Mouse (Mus musculus) bone marrow, adult 2 months (tissue): ENCODE results near the gene 1700086D15Rik.

ENCODE experiments used
- CTCF ChIP-seq: fragments of 200-500 bp; IDR thresholded peaks from 2 replicates; pipeline ENCODE4 v1.5.1; 2011; ENCODE audit warnings: low read length, control low read depth; ENCODE audit not compliant: control insufficient read depth, insufficient read depth
- POLR2A ChIP-seq: fragments of 200-500 bp; IDR thresholded peaks from 2 replicates; pipeline ENCODE4 v1.6.1; 2011; ENCODE audit warnings: low read depth, mild to moderate bottlenecking, control low read depth, low read length, borderline replicate concordance; ENCODE audit not compliant: control insufficient read depth

DNA sequence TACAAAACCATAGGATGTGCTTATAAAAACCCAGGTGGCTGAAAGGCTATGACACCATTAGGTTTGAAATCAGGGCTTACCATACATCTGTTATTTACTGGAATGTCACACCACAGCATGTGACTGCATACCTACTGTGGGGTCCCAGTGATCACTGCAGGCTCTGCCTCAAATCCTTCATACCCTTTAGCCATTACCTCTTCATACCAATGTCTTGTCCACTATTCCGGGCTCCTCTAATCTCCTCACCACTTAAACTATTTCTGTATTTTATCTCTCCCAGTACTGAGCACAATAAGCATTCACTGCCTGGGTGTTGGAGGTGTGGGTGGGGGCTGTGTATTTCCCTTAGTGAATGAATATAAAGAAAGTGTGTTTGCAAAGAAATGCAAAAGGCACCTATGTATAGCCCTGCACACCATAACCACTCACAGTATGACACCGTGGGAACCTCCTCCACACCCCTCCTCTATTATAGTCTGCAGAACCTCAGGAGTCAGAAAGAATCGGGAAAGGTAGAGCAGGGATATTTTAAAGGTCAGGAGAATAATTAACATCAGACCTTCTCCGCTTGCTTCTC lies 16.8 kb downstream of the 1700086D15Rik start:
- TF ChIP-seq CTCF, result no peak
- no peak for TF ChIP-seq POLR2A
